8 mouse cellular contexts compared by ENCODE assay signal in genomic region chr2:117249255-117250000, GRCm38 (mm10). TPM values are rescaled to one million over a fixed set of nuclear protein-coding genes. Genes with fewer than 3 reads are reported as not detected.
DNase-seq lines count a peak whose midpoint lies in the region; ATAC-seq and TF ChIP-seq lines count a peak whose summit lies in the region.

Gene Fam98b (plus strand): TSS chr2:117249739.

- peak within 1 kb of the TSS; percentile 91 for H3K4me3 ChIP-seq in heart, embryonic 12.5 days
- peak within 1 kb of the TSS; percentile 66 for H3K4me3 ChIP-seq in kidney, postnatal 0 days (replicated peaks; ENCODE audit: low read depth, low read length)
- H3K4me3 ChIP-seq in liver, embryonic 11.5 days (ENCODE audit: low read depth, low read length): peak within 1 kb of the TSS; percentile 79
- H3K4me3 ChIP-seq in stomach, embryonic 14.5 days (ENCODE audit: low read depth, low read length): peak within 1 kb of the TSS; percentile 93

- H3K4me1 ChIP-seq in heart, embryonic 12.5 days (replicated peaks): peaks cover 6% of the 10 kb centered on the region
- peaks cover 7% of the 10 kb centered on the region; the same call in 1 of the 2 replicates for H3K4me1 ChIP-seq in kidney, postnatal 0 days (replicated peaks; ENCODE audit: insufficient read depth, low read length)
- H3K4me1 ChIP-seq in liver, embryonic 11.5 days (replicated peaks; ENCODE audit: control insufficient read depth, insufficient read depth, low read length): peaks cover 5% of the 10 kb centered on the region; the same call in 1 of the 2 replicates
- no peaks in the 10 kb centered on the region for H3K4me1 ChIP-seq in stomach, embryonic 14.5 days (ENCODE audit: control insufficient read depth, insufficient read depth, low read length)

- H3K36me3 ChIP-seq in heart, embryonic 12.5 days: no peaks in the 10 kb centered on the region
- H3K36me3 ChIP-seq in kidney, postnatal 0 days (ENCODE audit: insufficient read depth, low read length): no peaks in the 10 kb centered on the region
- no peaks in the 10 kb centered on the region for H3K36me3 ChIP-seq in liver, embryonic 11.5 days (ENCODE audit: control insufficient read depth, insufficient read depth, low read length)
- no peaks in the 10 kb centered on the region for H3K36me3 ChIP-seq in stomach, embryonic 14.5 days (ENCODE audit: control insufficient read depth, insufficient read depth, low read length)

- peaks cover 5% of the 10 kb centered on the region; the same call in 1 of the 2 replicates for H3K27me3 ChIP-seq in heart, embryonic 12.5 days (replicated peaks)
- no peaks in the 10 kb centered on the region for H3K27me3 ChIP-seq in kidney, postnatal 0 days (ENCODE audit: insufficient read depth, low read length)
- no peaks in the 10 kb centered on the region for H3K27me3 ChIP-seq in liver, embryonic 11.5 days (replicated peaks; ENCODE audit: control insufficient read depth, insufficient read depth, low read length)
- no peaks in the 10 kb centered on the region for H3K27me3 ChIP-seq in stomach, embryonic 14.5 days (ENCODE audit: control insufficient read depth, insufficient read depth, low read length)

- H3K4me2 ChIP-seq in heart, embryonic 12.5 days: peak within 1 kb of the TSS; percentile 86
- peak within 1 kb of the TSS; percentile 78 for H3K4me2 ChIP-seq in kidney, postnatal 0 days (ENCODE audit: low read length)
- peak within 1 kb of the TSS; percentile 88 for H3K4me2 ChIP-seq in liver, embryonic 11.5 days
- H3K4me2 ChIP-seq in stomach, embryonic 14.5 days (replicated peaks; ENCODE audit: low read depth, low read length): peak within 1 kb of the TSS; percentile 82

- under 1% methylated on average over 33 of the region's 33 CpGs for WGBS in heart, embryonic 12.5 days
- WGBS in kidney, postnatal 0 days: under 1% methylated on average over 26 of the region's 33 CpGs
- WGBS in liver, embryonic 11.5 days: under 1% methylated on average over 33 of the region's 33 CpGs
- WGBS in stomach, embryonic 14.5 days: under 1% methylated on average over 33 of the region's 33 CpGs

- H3K27ac ChIP-seq in heart, embryonic 12.5 days (ENCODE audit: poor library complexity, severe bottlenecking): peak within 1 kb of the TSS; percentile 74
- H3K27ac ChIP-seq in kidney, postnatal 0 days: peak within 1 kb of the TSS; percentile 74
- H3K27ac ChIP-seq in liver, embryonic 11.5 days (ENCODE audit: low read depth, low read length): peak within 1 kb of the TSS; percentile 23; the same call in 1 of the 2 replicates
- peak within 1 kb of the TSS; percentile 84 for H3K27ac ChIP-seq in stomach, embryonic 14.5 days (ENCODE audit: low read length)

- ATAC-seq in erythroid progenitor cell, adult 5-6 weeks (replicated peaks; ENCODE audit: low FRiP score, poor library complexity, severe bottlenecking): peak; percentile 79
- peak; percentile 91 for ATAC-seq in heart, embryonic 12.5 days (ENCODE audit: insufficient number of reproducible peaks, low FRiP score)
- ATAC-seq in kidney, postnatal 0 days (replicated peaks; ENCODE audit: low FRiP score, low read depth): peak; percentile 97
- ATAC-seq in liver, embryonic 11.5 days (replicated peaks; ENCODE audit: low FRiP score): peak; percentile 93
- ATAC-seq in stomach, embryonic 14.5 days (ENCODE audit: insufficient number of reproducible peaks, insufficient read depth, low FRiP score, low read depth): peak; percentile 92

- DNase-seq in CD4-positive helper T cell, adult 2 months (ENCODE audit: low read depth, low spot score): peak; percentile 93
- DNase-seq in brain, embryonic 18.5 days (ENCODE audit: low read depth, low spot score): peak; percentile 86
- peak; percentile 93 for DNase-seq in kidney, postnatal 0 days (ENCODE audit: low spot score)
- DNase-seq in liver, embryonic 11.5 days (ENCODE audit: low spot score): peak; percentile 92
- peak; percentile 96 for DNase-seq in naive thymus-derived CD4-positive, alpha-beta T cell, adult 2 months (ENCODE audit: low read depth)

- peak; percentile 68 for TF ChIP-seq CTCF in kidney, postnatal 0 days (IDR thresholded peaks at IDR 0.05; ENCODE audit: low read depth)

- no peaks in the 10 kb centered on the region for H3K9me3 ChIP-seq in heart, embryonic 12.5 days (replicated peaks)
- no peaks in the 10 kb centered on the region for H3K9me3 ChIP-seq in kidney, postnatal 0 days (replicated peaks; ENCODE audit: low read length)
- no peaks in the 10 kb centered on the region for H3K9me3 ChIP-seq in liver, embryonic 11.5 days (ENCODE audit: control insufficient read depth, low read length)
- H3K9me3 ChIP-seq in stomach, embryonic 14.5 days (ENCODE audit: control insufficient read depth, low read depth, low read length): no peaks in the 10 kb centered on the region

- peak within 1 kb of the TSS; percentile 89 for H3K9ac ChIP-seq in heart, embryonic 12.5 days
- H3K9ac ChIP-seq in kidney, postnatal 0 days (ENCODE audit: low read depth, low read length): peak within 1 kb of the TSS; percentile 75
- H3K9ac ChIP-seq in liver, embryonic 11.5 days (ENCODE audit: low read depth, low read length): peak within 1 kb of the TSS; percentile 87
- H3K9ac ChIP-seq in stomach, embryonic 14.5 days (replicated peaks; ENCODE audit: low read depth, low read length): peak within 1 kb of the TSS; percentile 92

RNA-seq across cellular contexts. Expression of gene Fam98b, which starts in this region (rescaled TPM):
- 5.8 and 15.1 TPM in 2 replicates for total RNA-seq in erythroid progenitor cell, adult 5-6 weeks (2015; ENCODE audit: low replicate concordance)
- 2.8 TPM in 1 of 2 replicates, not detected in the other for total RNA-seq in erythroid progenitor cell, adult 5-6 weeks (2017; ENCODE audit: low replicate concordance)
- 6.6 and 7.4 TPM in 2 replicates for polyA plus RNA-seq in heart, embryonic 12.5 days (2016; fragmentation: Nextera tagmentation; extraction: Ambion mirVana)
- 11.5 and 11.8 TPM in 2 replicates for polyA plus RNA-seq in kidney, postnatal 0 days (2015; fragmentation: Nextera tagmentation; extraction: Ambion mirVana)
- 4.1 and 6.3 TPM in 2 replicates for polyA plus RNA-seq in liver, embryonic 11.5 days (2014; fragmentation: Nextera tagmentation; extraction: Ambion mirVana)
- 12.2 and 13.2 TPM in 2 replicates for polyA plus RNA-seq in stomach, embryonic 14.5 days (2014; fragmentation: Nextera tagmentation; extraction: Ambion mirVana)

Comparison
In these comparisons a context has a peak if more than half of its experiments do, and no peak if none do; other contexts are left out.
1. Peak in every context shown above with its lines: DNase-seq, ATAC-seq, H3K4me3 ChIP-seq and H3K27ac ChIP-seq.
2. H3K27ac ChIP-seq: peak in every context shown above with its lines; median percentile 84 in stomach, embryonic 14.5 days; 74 in heart, embryonic 12.5 days; 74 in kidney, postnatal 0 days; 23 in liver, embryonic 11.5 days.